Mouse (Mus musculus) right cerebral cortex, adult 18-20 months (tissue): Measurements from ENCODE around the gene Txn2.

Experiments
- DNase-seq: peaks from one replicate; pipeline ENCODE4 v3.0.0; 2022; ENCODE audit warnings: mixed read lengths

Txn2 gene

DNA sequence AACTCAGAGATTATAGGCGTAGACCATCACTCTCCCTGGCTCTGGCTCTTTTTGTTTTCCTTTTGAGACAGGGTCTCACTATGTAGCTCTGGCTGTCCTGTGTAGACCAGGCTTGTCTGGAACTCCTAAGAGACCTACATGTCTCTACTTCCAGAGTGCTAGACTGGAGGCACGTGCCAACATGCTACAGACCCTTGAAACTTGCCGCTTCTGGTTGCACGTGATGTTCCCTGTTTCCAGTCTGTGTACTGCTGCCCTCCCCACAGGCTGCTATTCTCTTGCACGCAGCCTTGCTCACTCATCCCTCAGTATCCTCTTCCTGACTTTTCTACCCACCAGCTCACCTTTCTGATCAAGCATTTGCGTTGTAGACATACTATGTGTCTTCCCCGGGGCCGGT, 22.7 kb downstream of the Txn2 start:
- DNase-seq: no peak

DNA sequence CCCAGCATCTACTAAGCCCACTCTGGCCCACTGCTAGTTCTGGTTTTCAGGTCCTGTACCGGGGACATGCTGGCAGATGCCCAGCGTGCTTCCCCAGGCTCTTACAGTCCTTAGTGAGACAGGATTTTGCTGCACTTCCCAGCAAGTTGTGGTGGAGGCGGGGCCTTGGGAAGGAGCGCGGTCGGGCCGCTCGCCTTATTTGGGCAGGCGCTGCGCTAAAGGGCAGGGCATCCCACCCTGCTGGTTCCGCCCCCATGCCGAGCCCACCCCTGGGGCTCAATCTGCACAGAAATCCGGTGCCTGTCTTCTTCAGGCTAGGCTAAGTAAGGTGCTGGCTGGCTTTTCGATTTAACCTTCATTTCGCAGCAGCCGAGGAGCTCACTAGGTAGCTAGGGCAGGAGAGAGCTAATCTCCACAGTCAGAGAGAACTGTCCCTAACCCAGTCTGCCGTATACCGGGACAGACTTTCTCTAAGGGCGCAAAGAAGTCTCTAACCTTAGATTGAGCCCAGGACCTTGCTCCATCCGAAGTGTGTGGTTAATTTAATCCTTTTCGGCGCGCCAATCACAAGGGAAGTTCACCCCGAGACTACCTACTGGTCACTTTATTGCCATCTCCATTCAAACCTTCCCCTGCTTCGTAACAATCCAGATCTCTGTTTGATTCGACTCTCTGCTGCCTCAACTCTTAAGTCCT, 23.4 kb downstream of the Txn2 start:
- no peak for DNase-seq

DNA sequence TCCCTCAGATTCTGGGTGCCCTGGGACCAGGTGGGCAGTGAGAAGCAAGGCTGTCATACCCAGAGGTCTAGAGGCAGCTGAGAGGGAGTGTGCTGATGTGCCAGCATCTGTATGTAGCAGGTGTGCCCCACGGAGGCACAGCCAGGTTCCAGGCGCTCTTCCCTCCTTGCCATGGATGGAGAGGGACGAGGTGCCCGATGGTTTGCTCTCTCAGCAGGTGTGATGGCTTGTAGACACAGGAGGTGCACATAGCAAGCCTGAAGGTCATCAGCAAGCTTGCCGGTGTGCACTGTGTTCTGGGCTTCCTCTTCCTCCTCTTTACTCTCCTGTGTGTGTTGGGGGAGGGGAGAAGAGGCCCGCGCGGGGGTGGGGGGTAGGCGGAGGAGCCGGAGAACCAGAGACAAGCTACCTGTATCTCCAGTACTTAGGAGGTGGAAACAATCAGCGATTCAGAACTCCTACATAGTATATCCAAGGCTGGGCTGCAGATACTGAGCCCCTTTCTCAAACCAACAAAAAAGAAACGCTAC, 24.4 kb downstream of the Txn2 start:
- no peak for DNase-seq

DNA sequence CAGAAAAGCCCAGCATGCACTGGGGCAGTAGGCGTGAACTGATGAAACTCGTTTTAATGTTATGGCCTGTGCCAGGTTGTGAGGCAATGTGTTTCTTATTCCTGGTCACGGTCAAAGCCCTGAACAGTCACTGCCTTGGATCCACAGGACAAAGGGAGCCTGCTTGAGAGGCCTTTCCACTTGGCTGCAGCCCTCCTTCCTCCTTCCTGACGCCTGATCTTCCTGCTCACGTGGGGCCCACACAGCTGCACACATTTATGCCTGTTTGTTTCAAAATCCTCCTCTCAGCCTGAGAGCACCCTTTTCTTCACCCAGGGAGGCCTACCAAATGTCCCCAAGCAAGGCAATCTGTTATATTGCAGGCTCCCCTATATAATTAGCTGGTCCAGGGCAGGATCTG, 25.6 kb downstream of the Txn2 start:
- DNase-seq: no peak

DNA sequence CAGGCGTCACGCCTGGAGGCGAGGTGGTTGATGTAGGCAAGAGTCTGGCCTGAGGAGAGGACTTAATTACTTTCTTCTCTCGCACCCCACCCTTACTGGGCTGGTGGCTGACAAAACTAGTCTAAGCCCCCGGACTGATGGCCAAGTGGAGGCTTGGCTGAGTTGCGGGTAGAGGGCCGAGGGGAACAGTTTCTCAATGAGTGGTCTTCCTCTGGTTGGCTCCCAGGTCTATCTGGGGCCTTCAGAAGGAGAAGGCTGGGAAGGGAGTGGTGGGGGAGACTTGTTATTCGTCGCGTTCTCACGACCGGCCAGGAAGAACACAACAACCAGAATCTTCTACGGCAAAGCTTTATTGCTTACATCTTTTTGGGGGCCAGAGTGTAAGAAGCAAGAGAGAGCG, 33.9 kb downstream of the Txn2 start:
- DNase-seq: no peak

DNA sequence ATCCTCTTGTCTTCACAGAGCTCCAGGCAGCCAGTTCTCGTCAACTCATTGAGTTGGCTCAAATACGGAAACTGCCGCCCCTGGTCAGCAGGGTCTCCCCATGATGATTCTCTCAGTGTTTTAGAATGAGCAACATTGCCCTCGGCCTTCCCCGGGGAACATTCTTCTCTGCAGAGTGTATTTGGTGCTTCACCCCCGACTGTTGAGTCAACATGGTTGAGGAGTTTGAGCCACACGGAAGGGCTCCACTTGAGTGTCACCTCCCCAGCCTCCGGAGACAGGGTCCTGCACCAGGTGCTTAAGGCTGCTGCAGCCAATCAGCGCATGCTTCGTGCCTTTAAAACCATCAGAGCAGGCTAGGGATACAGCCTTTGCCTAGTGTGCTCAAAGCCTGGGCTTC, 35.5 kb downstream of the Txn2 start:
- DNase-seq: no peak

DNA sequence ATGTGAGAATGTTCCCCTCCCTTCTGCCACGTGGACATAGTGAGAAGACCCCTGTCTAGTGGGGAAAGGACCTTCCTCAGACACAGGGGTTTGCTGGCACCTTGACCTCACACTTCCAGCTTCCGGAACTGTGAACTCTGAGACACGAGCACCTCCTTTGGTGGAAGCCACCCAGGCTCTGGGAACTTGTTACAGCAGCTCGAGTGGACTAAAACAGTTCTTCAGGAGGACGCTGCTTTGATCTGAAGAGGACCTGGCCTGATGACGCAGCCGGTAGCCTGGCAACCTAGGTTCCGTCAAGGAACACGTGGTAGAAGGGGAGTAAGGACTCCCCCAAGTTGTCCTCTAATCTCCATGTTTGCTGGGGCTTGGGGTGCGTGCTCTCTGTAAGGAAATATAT, 36.4 kb downstream of the Txn2 start:
- DNase-seq: no peak

DNA sequence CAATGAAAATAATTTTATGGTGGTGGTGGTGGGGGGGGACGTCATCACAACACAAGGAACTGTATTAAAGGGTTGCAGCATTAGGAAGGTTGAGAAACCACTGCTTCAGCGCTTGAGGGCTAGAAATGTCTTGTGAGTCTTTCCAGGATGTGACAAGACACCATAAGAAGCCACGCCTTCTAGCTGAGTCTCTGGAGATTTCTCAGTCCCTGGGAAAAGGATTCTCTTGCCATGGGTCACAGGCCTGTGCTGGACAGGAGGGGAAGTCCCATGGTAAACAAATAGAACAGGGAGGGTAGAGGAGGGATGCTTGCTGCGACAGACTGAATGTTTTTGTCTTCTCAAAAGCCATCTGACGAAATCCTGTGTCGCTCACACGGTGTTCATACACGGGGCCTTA, 37.0 kb downstream of the Txn2 start:
- no peak for DNase-seq

DNA sequence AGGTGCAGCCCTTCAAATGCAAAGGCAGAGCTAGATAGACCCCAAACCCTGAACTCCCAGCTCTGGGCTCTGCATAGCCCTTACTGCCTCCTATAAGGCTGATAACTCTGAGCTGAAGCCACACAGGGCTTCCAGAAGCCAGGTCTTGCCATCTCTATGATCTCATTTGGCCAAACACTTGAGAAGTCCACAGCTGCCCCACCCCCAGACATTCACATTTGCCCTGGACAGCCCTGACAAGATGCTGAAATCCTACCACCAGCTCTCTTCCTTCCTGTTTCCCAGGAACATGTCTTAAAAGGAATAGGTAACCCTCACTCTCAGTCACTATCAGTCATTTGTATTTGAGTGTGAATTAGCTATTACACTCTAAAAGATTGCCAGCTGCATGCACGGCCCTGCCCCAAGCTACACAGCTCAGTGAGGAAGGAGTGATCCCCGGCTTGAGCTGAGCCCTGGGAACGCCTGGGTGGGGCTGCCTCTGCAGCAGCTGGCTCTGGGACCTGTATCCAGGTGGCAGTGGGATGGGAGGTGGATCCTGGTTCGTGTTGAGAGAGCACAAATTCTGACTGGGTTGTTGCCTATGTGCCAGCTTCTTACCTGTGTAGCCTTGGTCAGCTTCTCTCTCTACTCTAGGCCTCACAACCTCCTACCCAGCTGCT, 38.9 kb downstream of the Txn2 start:
- DNase-seq: no peak

DNA sequence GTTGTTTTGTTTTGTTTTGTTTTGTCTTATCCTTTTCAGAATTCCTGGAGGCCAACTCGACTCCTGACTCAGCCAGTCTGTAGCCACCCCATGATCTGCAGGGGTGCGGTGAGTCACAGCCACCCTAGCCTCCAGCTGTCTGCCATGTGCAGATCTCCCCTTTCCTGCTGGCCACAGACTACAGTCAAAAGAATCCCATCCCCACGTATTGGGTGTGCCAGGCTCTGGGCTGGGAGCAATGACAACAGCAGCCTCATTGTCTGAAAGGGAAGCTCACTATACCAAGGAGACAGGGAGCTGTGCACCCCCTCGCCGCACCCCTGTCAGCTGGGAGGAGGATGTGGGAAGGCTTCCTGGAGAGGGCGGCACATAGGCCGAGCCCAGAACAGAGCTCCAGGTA, 40.5 kb downstream of the Txn2 start:
- DNase-seq: no peak

DNA sequence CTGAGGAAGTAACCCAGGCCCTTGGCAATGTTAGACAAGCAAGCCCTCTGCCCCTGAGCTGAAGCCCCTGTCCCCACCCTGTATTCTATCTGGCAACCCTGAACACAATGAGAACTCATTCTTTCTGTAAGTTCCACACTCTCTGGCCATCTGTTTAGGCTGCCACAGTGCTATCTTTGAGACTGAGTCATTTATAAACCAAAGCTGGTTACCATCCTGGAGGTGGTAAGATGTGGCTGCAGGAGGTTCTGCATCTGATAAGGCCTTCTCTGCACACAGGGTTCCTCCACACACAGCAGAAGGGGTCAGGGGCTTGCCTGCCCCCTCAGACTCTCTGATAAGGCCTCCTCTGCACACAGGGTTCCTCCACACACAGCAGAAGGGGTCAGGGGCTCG, 41.7 kb downstream of the Txn2 start:
- DNase-seq: peak; percentile 42

DNA sequence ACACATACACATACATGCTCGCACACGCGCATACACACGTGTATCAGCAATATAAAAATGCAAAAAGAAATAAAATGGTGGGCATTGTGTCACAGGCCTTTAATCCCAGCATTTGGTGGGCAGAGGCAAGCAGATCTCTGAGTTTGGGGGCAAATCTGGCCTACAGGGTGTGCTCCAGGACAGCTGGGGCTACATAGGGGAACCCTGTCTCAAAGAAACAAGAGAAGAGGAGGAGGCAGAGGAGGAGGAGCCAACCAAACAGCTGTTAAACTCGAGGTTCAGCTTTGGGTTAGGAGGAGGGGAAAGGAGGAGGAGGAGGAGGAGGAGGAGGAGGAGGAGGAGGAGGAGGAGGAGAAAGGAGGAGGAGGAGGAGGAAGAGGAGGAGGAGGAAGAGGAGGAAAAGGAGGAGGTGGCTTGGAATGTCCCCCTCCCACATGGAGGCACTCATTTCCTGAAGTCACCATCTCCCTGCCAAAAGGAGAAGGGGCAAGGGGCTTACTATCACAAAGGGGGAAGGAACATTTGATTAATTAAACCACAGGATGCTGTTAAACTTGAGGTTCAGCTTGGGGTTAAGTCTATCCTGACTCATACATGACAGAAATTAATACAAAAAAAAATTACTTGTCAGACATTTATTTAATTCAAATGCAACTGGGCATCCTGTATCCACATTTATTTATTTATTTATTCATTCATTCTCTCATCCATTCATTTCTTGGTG, 42.3 kb downstream of the Txn2 start:
- no peak for DNase-seq

DNA sequence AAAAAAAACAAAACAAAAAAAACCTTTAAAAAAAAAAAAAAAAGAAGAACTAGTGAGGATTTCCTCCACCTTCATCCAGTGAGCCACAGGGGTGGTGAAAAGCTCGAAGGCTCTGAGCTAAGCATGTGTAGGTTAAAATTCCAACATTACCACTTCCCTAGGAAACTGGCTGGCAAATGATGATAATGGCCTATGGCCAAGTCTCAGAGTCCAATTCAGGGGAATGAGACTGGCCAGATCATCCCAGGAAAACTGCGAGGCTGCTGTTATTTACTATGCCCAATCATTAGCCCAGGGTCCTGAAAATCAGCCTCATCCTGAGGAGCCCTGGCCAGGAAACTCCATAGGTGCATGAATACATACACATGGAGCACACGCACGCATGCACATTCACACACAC, 42.9 kb downstream of the Txn2 start:
- no peak for DNase-seq

DNA sequence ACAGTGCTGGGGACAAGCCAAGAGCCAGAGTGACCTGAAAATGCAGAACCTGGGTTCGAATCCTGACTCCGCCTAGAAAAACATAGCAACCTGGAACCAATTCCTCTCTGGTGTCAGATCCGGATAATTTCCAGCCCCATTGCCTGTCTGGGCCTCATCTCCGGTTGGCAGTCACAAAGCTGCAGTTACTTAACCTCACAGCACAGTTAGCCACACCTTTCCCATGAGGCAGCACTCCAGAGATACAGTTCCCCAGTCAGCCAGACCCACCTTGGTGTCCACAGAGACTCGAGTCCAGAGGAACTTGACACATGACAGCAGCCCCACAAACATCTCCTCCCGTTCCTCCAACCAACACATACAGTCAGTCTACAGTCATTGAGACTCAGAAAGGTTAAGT, 43.6 kb downstream of the Txn2 start:
- DNase-seq: no peak

DNA sequence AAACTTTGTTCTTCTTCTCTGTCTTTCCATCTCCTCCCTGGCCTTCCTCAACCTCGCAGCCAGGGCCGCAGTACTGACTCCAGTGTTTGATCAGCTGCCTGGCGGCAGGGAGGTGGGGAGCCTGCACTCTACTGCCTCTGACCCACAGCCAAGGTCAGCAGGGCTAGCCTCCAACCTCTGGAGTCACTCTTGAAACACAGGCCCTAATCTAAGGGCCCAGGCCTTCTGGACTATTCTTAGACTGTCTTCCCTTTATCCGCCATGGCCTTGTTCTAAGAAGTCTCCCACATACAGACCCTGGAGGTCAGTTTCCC, 45.2 kb downstream of the Txn2 start:
- DNase-seq: no peak

DNA sequence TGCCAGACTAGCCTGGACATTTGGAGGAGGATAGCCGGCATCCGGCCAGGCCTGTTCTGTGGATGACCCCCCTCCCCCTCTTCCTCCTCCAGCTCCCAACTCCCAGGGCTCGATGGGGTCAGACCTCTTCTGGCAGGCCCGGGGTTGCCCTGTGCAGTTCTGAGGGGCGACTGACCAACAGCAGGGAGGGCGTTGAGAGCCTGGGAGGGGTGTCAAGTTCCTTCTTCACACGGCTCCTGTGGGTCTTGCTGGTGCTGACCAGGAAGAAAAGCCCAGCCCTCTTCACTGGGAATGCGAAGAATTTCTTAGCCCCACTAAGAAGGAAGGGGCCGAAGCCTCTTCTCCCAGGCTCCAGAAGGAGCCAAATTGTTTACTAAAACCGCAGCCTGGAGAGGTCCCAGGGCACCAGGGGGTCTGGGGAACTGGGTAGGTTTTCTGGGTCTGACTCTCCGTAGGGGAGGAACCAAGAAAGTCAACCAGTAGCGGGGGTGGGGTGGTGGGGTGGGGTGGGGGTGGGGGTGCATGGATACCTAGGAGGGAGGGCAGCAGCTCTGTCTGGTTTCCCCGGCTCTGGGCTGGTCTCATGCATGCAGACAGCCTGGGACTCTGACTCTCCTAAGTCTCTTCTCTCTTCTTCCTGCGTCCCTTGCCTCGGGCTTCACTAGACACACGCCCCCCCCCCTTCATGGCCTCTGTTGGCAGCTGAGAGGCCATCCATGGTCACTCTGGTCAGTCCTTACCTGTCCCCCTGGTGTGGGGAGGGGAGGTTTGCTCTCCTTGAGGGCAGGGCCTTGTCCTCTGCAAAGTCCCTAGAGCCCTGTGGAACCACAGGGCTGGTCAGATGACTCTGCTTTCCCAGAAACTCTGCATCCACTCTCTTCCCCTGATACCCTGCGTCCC, 45.8 kb downstream of the Txn2 start:
- no peak for DNase-seq

DNA sequence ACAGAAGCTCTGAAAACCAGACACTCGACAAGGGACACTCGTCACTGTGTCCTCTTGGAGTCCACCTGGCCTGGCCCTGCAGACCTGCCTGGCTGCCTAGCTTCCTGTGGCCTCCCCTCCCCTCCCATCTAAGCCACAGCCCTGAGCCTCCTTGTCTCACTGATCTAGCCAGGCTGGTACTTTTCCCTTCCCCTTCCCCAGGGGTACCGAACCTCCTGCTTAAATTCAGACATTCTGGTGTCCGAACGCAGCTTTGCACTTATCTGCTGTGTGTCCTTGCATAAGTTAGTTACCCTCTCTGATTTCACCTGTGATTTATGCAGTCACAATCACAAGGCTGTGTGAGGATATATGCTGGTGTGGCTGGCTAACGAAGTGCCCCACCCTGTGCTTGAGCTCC, 46.5 kb downstream of the Txn2 start:
- DNase-seq: no peak

DNA sequence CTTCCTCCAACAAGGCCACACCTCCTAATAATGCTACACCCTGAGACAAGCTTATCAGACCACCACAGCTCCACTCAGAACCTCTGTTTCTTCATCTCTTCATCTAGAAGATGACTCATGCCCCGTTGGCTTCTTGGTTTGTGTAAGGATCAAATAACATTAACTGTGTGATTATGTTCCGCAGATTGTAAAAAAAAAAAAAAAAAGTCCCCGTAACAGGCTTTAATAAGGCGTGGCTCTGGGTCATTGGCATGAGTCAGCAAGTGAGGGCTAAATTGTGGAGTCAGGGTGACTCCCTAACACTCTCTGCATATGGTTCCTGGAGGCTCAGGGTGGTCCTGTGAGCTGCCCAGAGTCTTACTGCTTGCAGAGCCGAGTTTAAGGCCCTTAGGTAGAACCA, 47.1 kb downstream of the Txn2 start:
- no peak for DNase-seq

DNA sequence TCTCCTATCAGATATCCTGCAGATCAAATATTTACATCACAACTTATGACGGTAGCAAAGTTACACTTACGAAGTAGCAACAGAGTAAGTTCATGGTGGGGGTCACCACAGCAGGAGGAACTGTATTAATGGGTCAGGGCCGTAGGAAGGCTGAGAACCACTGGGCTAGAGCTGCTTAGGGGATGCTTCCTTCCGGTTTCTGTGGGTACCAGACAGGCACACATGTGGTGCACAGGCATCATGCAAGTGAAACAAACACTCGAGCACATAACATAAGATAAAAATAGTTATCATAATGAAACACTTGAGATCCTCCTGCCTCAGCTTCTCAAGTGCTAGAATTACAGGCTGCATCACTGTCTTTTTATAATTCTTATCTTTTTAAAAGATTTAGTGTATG, 48.1 kb downstream of the Txn2 start:
- DNase-seq: no peak

DNA sequence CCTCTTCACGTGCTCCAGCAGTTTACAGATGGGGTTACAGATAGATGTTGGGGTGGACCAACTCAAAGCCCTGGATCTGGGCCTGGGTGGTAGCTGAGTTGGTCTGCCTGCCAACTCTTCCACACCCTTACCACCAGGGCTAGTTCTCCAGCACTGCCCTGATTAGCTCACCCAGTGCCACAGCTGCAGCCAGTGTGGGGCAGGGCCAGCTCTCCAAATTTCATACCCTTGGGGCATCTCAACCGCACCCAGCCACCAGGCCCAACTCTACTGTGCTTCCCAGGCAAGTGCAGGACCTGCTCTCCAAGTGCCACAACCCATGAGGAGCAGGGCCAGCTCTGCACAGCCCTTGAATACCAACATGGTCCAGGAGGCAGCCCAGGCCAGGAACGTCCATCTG, 49.0 kb downstream of the Txn2 start:
- no peak for DNase-seq

DNA sequence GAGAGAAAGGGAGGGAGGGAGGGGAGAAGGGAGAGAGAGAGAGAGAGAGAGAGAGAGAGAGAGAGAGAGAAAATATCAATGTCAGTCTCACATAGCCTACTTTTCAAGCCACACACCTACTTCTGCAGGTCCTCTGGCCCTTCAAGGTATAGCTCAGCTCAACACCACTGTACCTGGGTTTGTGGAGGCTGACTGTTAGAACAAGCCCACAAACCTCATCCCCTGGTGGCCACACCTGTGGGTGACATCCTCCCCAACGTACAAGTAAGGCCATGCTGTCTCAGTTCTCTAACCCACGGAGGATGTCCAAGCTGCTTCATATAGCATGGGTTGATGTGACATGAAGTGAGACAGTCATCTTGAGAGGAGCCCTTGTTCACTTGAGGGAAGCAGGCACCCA, 51.6 kb downstream of the Txn2 start:
- no peak for DNase-seq

DNA sequence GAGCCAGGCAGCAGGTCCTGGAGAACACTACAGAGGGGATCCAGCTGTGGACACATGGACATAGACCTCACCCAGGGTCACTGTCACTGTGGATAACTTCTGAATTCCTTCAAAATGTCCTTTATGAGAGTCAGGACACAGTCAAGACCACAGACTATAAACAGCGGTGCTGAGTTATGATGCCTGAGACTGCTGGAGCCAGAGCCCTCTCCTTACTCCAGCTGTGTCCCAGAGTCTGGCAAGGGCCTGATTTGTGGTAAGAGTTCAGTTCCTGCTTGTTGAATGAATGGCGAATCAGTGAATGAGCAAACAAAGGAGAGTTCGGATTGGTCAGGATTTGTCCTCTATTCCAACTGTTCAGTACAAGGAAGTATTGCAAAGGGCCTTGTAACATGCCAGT, 52.1 kb downstream of the Txn2 start:
- no peak for DNase-seq

DNA sequence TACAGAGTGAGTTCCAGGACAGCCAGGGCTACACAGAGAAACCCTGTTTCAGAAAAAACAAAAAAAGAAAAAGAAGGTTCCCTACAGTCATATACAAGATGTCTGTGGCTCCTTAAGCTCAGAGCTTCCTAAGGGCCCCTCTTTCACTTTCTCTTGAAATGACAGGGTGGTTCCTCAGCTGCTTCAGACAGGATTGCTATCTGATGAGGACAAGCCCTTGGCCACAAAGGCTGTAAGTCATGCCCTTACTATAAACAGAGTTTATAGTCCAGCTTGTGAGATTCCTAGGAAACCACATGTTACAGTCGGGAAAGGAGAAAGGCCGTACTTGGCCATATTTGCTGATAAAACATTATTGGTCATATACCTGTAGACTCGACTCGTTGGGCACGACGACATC, 52.9 kb downstream of the Txn2 start:
- DNase-seq: no peak
